Mouse (Mus musculus): ENCODE data around the gene Clec2d. TPM values are rescaled to one million over a fixed set of nuclear protein-coding genes. Genes with fewer than 3 reads are reported as not detected.
"Not testable (repeated sequence)": the region's sequence is repeated elsewhere in the genome, so short reads cannot be mapped to it uniquely, and the experiment has no call there.

Clec2d gene
- polyA plus RNA-seq, 1 experiment = 8.0 TPM

GRCm38 (mm10) chr6:129182518-129182917 lies 2.1 kb downstream of the Clec2d start:
- H3K79me2 ChIP-seq (ENCODE audit: control insufficient read depth, insufficient read depth) = peaks cover 28% of the 10 kb centered on the region
- peaks cover 34% of the 10 kb centered on the region for H3K36me3 ChIP-seq (ENCODE audit: control insufficient read depth, insufficient read depth)
- no peaks in the 10 kb centered on the region for H3K27me3 ChIP-seq (ENCODE audit: control insufficient read depth, insufficient read depth, insufficient read length)
- H3K79me3 ChIP-seq (ENCODE audit: low read depth) = peaks cover 11% of the 10 kb centered on the region
- no peak for TF ChIP-seq MYOG (IDR thresholded peaks at IDR 0.05; ENCODE audit: control insufficient read depth, extremely low read depth, insufficient read length)
- no peak for TF ChIP-seq CTCF (IDR thresholded peaks at IDR 0.05; ENCODE audit: control insufficient read depth, insufficient read depth, insufficient read length)
- no peak for TF ChIP-seq MAX (IDR thresholded peaks at IDR 0.05)
- TF ChIP-seq CEBPB (IDR thresholded peaks at IDR 0.05; ENCODE audit: low read depth) = no peak
- TF ChIP-seq MYOD1 (IDR thresholded peaks at IDR 0.05; ENCODE audit: control insufficient read depth, insufficient read length, low read depth) = no peak
- no peak for TF ChIP-seq FOSL1 (IDR thresholded peaks at IDR 0.05; ENCODE audit: insufficient read depth, low read length, poor library complexity, severe bottlenecking)
- no peak for TF ChIP-seq USF1 (IDR thresholded peaks at IDR 0.05; ENCODE audit: low read depth)
- H3K4me3 ChIP-seq (ENCODE audit: insufficient read depth, poor library complexity, severe bottlenecking) = no peak overlapping the region
- no peak overlapping the region for H3ac ChIP-seq (ENCODE audit: control insufficient read depth, insufficient read length, low read depth)

DNA sequence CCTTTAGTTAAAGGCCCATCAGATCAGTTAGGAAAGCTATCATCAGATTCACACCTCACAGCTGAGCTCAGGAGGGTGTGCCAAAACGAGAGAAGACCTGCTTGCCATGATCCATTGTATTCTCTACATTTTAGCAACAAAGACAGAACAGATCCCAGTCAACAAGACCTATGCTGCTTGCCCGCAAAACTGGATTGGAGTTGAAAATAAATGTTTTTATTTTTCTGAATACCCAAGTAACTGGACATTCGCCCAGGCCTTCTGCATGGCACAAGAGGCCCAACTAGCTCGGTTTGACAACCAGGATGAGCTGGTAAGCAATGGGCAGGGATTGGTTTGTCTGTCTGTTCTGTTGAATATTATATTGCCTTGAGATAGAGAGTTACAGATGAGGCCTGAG lies 3.6 kb downstream of the Clec2d start:
- H3ac ChIP-seq (ENCODE audit: control insufficient read depth, insufficient read length, low read depth); H3K27me3 ChIP-seq (ENCODE audit: control insufficient read depth, insufficient read depth, insufficient read length); H3K4me3 ChIP-seq (ENCODE audit: insufficient read depth, poor library complexity, severe bottlenecking): not testable (repeated sequence)
- peaks cover 11% of the 10 kb centered on the region for H3K79me3 ChIP-seq (ENCODE audit: low read depth)
- H3K36me3 ChIP-seq (ENCODE audit: control insufficient read depth, insufficient read depth) = peaks cover 34% of the 10 kb centered on the region
- H3K79me2 ChIP-seq (ENCODE audit: control insufficient read depth, insufficient read depth) = peaks cover 28% of the 10 kb centered on the region

- peaks cover 34% of the 10 kb centered on the region for H3K36me3 ChIP-seq (ENCODE audit: control insufficient read depth, insufficient read depth)
- no peak overlapping the region for H3K4me3 ChIP-seq (ENCODE audit: insufficient read depth, poor library complexity, severe bottlenecking)
- no peak overlapping the region for H3ac ChIP-seq (ENCODE audit: control insufficient read depth, insufficient read length, low read depth)
- TF ChIP-seq MYOG (IDR thresholded peaks at IDR 0.05; ENCODE audit: control insufficient read depth, extremely low read depth, insufficient read length) (no peak), FOSL1 (IDR thresholded peaks at IDR 0.05; ENCODE audit: insufficient read depth, low read length, poor library complexity, severe bottlenecking) (no peak)
- H3K27me3 ChIP-seq (ENCODE audit: control insufficient read depth, insufficient read depth, insufficient read length) = no peaks in the 10 kb centered on the region
- H3K79me2 ChIP-seq (ENCODE audit: control insufficient read depth, insufficient read depth) = peaks cover 28% of the 10 kb centered on the region
- peaks cover 11% of the 10 kb centered on the region for H3K79me3 ChIP-seq (ENCODE audit: low read depth)
Observed at GRCm38 (mm10) chr6:129184788-129185187, 4.4 kb downstream of the Clec2d start.

GRCm38 (mm10) chr6:129186022-129186421 lies 5.6 kb downstream of the Clec2d start:
- Histone ChIP-seq H3K27me3 (ENCODE audit: control insufficient read depth, insufficient read depth, insufficient read length) (no peaks in the 10 kb centered on the region), H3K4me3 (ENCODE audit: insufficient read depth, poor library complexity, severe bottlenecking) (no peak overlapping the region), H3K79me2 (ENCODE audit: control insufficient read depth, insufficient read depth) (peaks cover 23% of the 10 kb centered on the region), H3K36me3 (ENCODE audit: control insufficient read depth, insufficient read depth) (peaks cover 34% of the 10 kb centered on the region), H3K79me3 (ENCODE audit: low read depth) (peaks cover 11% of the 10 kb centered on the region), H3ac (ENCODE audit: control insufficient read depth, insufficient read length, low read depth) (no peak overlapping the region)
- TF ChIP-seq MYOD1 (IDR thresholded peaks at IDR 0.05; ENCODE audit: control insufficient read depth, insufficient read length, low read depth) = no peak

- no peak overlapping the region for H3K4me3 ChIP-seq (ENCODE audit: insufficient read depth, poor library complexity, severe bottlenecking)
- no peak for TF ChIP-seq MYOG (IDR thresholded peaks at IDR 0.05; ENCODE audit: control insufficient read depth, extremely low read depth, insufficient read length)
- TF ChIP-seq CEBPB (IDR thresholded peaks at IDR 0.05; ENCODE audit: low read depth) = no peak
- TF ChIP-seq MYOD1 (IDR thresholded peaks at IDR 0.05; ENCODE audit: control insufficient read depth, insufficient read length, low read depth) = no peak
- TF ChIP-seq FOSL1 (IDR thresholded peaks at IDR 0.05; ENCODE audit: insufficient read depth, low read length, poor library complexity, severe bottlenecking) = no peak
- no peak for TF ChIP-seq USF1 (IDR thresholded peaks at IDR 0.05; ENCODE audit: low read depth)
- no peak for TF ChIP-seq CTCF (IDR thresholded peaks at IDR 0.05; ENCODE audit: control insufficient read depth, insufficient read depth, insufficient read length)
- no peak for TF ChIP-seq MAX (IDR thresholded peaks at IDR 0.05)
- peaks cover 17% of the 10 kb centered on the region for H3K79me2 ChIP-seq (ENCODE audit: control insufficient read depth, insufficient read depth)
- peaks cover 9% of the 10 kb centered on the region for H3K79me3 ChIP-seq (ENCODE audit: low read depth)
- H3K27me3 ChIP-seq (ENCODE audit: control insufficient read depth, insufficient read depth, insufficient read length) = no peaks in the 10 kb centered on the region
- peaks cover 34% of the 10 kb centered on the region for H3K36me3 ChIP-seq (ENCODE audit: control insufficient read depth, insufficient read depth)
- no peak overlapping the region for H3ac ChIP-seq (ENCODE audit: control insufficient read depth, insufficient read length, low read depth)
Observed at GRCm38 (mm10) chr6:129186457-129187199, 6.2 kb downstream of the Clec2d start.

DNA sequence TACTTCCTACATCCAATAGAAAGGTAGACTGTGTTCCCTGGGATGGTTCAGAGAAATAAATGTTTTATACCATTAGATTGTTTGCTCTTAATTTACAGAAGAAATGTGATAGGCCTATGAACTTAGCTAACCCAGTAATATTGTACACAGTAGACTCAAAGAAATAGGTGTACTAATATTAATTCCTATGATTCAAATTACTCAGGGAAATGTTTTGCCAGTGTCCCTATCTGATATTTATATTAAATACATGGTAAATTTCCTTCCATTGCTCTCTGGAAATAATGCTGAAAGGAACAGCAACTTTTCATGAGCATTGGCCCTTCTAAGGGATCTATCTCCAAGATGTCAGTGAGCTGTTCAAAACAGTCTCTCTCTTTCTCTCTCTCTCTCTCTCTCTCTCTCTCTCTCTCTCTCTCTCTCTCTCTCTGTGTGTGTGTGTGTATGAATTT lies 6.8 kb downstream of the Clec2d start:
- Histone ChIP-seq H3ac (ENCODE audit: control insufficient read depth, insufficient read length, low read depth) (no peak overlapping the region), H3K27me3 (ENCODE audit: control insufficient read depth, insufficient read depth, insufficient read length) (no peaks in the 10 kb centered on the region), H3K79me2 (ENCODE audit: control insufficient read depth, insufficient read depth) (peaks cover 11% of the 10 kb centered on the region), H3K36me3 (ENCODE audit: control insufficient read depth, insufficient read depth) (peaks cover 34% of the 10 kb centered on the region), H3K4me3 (ENCODE audit: insufficient read depth, poor library complexity, severe bottlenecking) (no peak overlapping the region), H3K79me3 (ENCODE audit: low read depth) (peaks cover 3% of the 10 kb centered on the region)
- no peak for TF ChIP-seq MAX (IDR thresholded peaks at IDR 0.05)
- no peak for TF ChIP-seq MYOG (IDR thresholded peaks at IDR 0.05; ENCODE audit: control insufficient read depth, extremely low read depth, insufficient read length)
- TF ChIP-seq MYOD1 (IDR thresholded peaks at IDR 0.05; ENCODE audit: control insufficient read depth, insufficient read length, low read depth) = no peak
- TF ChIP-seq CEBPB (IDR thresholded peaks at IDR 0.05; ENCODE audit: low read depth) = no peak
- no peak for TF ChIP-seq CTCF (IDR thresholded peaks at IDR 0.05; ENCODE audit: control insufficient read depth, insufficient read depth, insufficient read length)

DNA sequence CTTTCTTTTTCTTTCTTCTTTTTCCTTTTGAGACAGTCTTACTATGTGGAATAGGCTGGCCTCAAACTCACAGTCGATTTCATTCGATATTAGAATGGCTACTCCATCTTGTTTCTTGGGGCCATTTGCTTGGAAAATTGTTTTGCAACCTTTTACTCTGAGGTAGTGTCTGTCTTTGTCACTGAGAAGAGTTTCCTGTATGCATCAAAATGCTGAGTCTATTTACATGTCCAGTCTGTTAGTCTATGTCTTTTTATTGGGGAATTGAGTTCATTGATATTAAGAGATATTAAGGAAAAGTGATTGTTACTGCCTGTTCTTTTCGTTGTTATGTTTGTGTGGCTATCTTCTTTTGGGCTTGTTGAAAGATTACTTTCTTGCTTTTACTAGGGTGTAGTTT lies 7.4 kb downstream of the Clec2d start:
- not testable (repeated sequence) for H3K79me2 ChIP-seq (ENCODE audit: control insufficient read depth, insufficient read depth); H3K27me3 ChIP-seq (ENCODE audit: control insufficient read depth, insufficient read depth, insufficient read length); H3K4me3 ChIP-seq (ENCODE audit: insufficient read depth, poor library complexity, severe bottlenecking); H3ac ChIP-seq (ENCODE audit: control insufficient read depth, insufficient read length, low read depth); H3K79me3 ChIP-seq (ENCODE audit: low read depth)
- peaks cover 34% of the 10 kb centered on the region for H3K36me3 ChIP-seq (ENCODE audit: control insufficient read depth, insufficient read depth)

All from C2C12 (cell line).